Mouse (Mus musculus): Measurements from ENCODE around the gene Ywhag.

Ywhag gene

DNA sequence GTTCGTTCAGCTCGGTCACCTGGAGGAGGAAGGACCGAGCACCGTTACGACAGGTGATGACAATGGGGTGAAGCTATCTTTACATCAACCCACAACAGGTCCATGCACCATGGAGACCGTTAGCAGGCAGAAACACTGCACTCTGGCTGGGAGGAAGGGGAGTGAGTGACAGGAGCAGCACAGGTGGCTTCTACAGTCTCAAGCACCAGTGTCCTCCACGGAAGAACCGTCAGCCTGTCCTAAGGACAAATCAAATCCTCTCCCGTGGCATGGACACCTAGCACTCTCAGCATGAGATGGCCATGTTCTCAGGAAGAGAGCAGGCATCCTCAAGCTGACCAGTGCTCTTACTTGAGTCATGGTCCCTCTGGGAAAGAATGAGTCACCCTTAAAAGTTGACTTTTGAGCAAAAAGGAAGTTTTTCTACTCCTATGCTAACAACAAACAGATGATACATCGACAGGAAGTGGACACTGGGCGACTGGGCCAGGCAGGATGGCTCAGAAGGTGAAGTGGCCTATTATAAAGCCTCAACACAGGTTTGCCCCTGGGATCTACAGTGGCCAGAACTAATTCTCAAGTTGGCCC is 22.7 kb downstream of the Ywhag start:
- DNase-seq: no peak

DNA sequence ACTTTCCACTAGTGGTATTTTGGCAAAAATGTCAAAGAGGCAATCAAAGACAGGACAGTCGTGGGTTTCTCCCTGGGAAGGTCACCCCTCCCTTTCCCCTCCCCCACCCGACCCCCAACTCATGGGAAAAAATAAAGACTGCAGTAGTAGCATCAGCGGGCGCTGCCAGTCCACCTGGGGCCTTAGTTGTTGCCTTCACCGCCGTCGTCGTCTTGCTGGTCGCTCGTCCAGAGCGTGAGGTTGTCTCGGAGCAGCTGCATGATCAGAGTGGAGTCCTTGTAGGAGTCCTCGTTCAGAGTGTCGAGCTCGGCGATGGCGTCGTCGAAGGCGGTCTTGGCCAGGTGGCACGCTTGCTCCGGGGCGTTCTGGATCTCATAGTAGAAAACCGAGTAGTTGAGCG is 23.6 kb downstream of the Ywhag start:
- no peak for DNase-seq

DNA sequence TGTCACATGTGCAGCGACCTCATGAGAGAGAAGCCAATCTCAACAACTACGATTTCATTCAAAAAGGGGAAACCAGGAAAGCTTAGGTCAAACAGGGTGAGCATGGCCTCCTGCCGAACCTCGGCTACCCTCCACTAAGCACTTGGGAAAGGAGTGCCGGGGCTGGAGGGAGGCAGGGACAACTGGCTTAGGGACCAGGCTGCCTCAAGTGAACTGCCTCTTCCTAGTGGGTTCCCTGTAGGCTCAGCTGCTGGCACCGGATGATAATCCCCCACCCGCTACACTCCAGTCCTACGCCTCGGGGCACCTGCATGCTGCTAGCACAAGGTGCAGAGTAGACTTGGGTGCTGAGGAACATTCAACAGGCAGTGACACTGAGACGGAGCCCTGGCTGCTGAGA is 24.8 kb downstream of the Ywhag start:
- DNase-seq: no peak

DNA sequence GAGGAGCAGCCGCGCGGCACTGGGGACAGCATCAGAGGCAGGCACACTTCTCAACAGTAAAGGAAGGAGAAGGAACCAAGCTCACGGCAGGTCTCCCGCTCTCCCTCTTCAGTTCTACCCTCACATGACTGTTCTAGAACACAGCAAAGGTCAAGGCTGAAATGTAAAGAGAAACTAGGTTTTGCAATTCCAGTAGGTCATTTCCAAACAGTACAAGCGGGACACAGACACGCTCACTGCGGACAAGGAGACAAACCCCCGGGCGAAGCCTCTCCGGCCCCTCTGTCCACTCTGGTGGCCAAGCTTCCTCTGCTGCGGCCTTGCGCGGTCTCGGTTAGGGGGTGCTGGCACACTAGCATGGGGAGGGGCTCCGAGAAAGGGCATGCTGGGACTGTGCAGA is 25.4 kb downstream of the Ywhag start:
- DNase-seq: no peak

DNA sequence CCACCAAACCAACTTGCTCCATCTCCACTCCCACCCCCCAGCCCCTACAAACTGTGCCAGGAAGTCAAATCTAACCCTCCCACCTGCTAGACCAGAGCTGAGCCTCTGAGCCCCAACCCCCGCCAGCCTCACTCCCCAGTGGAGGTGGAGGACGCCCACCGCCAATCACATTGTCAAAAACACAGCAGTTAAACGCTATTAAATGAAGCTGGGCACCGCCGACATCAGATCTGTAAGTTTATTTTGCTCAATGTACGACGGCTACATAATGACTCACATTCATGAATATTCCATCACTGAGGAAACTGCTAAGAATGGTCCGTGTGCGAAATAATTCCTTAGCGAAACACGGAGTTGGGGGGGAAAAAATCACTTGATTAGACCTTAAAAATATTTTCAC is 26.2 kb downstream of the Ywhag start:
- DNase-seq: no peak

DNA sequence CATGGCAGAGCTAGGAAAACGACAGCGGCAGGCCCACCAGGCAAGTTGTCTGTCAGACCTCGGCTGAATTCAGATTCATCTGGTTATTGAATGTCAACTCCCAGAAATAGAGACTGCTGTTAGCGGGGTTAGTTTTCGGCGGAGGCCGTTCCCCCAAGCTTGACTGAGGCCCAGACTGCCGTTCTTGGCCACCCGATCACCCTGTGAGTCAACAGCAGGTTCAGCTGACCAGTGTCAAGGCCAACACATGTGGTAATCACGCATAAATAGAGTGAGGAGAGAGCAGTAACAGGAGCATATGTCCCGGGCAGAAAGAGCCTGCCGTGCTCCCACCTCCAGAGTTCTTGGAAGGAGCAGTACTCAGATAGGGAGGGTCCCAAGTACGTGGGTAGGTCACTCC is 27.2 kb downstream of the Ywhag start:
- no peak for DNase-seq

DNA sequence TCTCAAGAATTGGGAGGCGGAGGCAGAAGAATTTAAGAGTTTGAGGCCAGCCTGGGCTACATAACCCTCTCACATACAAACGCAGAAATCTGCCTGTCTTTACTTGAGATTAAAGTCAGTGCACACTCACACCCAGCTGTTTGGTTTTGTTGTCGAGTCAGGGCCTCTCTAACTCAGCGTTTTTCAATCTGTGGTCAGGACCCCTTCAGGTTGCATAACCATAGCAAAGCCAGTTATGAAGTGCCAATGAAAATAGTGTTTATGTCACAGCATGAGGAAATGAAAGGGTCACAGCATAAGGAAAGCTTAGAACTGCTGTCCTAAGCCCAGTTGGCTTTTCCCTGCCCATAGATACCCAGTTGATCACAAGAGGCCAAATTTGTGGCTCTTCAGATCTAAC is 27.6 kb downstream of the Ywhag start:
- no peak for DNase-seq

DNA sequence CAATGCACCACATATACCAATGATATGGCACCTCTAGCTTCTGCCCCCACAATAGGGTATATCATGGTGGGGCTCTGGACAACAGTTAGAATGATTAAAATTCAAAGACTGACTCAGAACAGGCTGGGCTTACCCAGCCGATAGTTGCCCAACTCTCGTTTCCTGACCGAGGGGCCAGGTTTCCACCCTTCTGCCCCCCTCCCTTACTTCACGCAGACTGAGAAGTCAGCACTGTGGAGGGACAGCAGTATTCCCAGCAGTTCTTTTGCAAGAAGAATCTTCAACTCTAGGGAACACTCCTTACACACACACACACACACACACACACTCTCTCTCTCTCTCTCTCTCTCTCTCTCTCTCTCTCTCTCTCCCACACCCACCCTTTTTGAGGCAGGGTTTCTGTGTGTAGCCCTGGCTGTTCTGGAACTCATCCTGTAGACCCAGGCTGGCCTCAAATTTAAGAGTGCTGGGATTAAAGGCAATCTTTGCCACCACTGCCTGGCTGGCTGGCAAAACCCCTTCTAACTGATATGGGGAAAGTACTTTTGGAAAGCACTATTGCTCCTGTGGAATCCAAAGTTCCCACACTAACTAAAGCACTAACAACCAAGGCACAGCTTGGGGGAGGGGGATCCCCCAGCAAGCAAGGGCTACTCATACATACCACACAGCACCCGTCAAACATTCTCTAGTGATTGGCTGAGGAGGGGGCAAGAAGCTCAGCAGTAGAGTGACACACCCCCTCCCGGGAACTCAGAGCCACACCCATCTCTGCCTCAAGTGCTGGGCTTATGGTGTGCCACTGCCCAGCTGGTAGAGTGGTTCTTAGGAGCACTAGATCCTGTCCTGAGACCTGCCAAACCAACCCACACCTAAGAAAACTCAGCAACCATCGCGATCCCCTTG is 28.8 kb downstream of the Ywhag start:
- DNase-seq: no peak

DNA sequence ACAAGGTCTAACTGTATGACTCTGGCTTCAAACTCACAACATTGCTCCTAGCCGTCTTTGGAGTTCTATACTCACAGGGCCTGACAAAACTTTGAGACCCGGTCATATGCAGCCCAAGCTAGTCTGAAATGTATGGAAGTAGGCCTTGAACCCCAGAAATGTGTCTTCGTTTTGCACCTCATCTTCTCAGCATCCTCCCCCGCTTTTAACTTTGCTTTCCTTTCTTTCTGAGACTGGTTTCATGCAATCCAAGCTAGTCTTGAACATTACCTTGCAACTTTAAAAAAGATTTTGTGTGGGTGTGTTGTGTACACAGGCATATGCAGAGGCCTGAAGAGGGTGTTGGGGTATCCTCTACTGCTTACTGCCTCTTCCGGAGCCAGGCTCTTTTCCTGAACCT is 30.2 kb downstream of the Ywhag start:
- no peak for DNase-seq

DNA sequence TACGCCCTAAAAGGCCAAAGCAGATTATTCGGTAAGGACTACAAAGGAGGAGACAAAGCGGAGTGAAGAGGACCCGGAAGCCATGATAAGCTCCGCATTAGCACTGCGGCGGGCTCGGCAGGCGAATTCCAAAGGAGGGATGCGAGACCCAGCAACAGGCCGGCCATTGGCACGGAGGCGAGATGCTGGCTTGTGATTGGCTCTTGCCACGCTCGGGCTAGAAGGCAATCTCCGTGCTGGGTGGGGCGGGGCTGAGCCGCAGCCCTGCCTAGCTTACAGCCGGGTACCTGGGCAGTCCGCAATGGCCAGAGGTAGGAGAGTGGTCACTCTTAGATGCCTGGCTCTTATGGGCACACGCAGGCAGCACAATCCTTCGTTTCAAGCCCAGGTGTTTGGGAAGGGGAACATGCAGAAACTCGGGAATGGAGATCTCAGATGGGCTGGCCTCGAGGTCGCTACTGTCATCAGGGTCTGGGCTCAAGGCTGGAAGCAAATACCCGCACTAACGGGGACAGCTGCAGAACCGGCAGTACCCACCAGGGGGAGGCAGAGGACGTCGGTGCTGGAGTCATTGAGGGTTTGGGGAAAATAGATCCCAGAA is 30.8 kb downstream of the Ywhag start:
- peak; percentile 98 to 99 for DNase-seq

DNA sequence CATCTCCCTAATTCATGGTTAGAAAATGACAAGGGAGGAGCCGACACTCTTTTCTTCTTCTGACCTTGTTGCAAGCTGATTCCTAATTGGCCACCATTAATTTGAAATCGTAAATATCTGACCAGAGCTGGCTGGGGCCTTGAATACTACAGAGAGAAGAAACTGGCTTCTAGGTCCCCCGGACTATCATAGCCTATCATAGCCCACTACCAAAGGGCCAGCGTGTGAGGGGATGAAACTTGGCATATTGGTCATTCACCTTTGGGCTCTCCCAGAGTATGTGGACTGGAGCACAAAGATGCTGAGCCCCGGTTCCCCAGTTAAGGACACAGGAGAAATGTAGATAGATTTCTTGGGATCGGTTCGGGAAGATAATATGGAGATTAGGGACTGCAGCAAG is 31.4 kb downstream of the Ywhag start:
- DNase-seq: no peak

DNA sequence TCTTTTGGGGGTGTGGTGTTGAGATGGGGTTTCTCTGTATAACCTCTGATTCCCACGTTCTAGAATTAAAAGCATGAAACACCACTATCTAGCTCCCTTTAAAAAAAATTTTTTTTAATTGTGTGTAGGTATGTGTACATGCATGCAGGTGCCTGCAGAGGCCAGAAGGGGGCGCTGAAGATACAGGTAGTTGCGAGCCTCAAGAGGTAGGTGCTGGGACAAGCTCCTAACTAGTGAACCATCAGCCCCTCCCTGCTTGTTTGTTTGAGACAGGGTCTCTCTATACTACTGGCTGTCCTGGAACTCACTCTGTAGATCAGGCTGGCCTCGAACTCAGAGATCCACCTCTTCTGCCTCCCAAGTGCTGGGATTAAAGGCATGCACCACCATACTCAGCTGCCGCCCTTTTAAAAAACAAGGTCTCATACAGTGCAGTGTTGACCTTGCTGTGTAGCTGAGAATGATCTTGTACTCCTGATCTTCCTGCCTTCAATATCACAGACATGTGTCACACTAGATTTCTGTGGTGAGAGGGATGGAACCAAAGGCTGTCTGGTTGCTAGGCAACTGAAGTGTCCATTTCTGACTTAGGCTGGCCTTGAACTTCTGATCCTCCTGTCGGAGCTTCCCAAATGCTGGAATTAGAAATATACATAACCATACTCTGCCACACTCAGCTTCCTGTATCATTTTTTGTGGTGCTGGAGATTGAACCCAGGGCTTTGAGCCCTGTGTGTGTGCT is 32.9 kb downstream of the Ywhag start:
- peak in 1 of 2 experiments; percentile 52 for DNase-seq

DNA sequence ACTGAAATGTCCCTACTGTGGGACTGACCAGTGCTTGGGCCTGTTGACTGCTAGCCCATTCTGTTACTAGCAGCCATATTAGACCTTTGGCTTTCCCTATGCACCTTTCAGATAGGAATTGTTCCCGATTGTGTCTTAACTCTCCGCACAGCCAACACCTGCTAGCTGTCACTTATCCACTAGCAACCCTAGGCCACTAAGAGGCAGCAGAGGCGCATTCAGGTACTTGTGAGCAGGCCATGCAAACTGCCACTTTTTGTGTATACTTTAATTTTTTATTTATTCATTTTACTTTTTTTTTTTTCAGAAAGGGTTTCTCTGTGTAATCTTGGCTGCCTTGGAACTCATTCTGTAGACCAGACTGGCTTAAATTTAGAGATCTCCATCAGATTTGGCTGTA is 33.7 kb downstream of the Ywhag start:
- DNase-seq: no peak

DNA sequence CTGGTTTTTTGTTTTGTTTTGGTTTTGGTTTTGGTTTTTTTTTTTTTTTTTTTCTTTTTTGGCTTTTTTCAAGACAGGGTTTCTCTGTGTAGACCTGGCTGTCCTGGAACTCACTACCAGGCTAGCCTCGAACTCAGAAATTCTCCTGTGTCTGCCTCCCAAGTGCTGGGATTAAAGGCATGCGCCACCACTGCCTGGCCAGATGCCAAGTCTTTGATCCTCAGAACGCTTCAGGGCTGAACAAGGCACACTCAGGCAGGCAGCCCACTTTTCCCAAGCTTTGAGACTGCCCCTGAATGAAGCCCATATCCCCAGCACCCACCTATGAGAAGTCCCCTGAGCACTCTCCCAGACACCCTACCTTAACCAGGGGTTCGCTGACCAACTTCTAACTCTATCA is 34.6 kb downstream of the Ywhag start:
- no peak for DNase-seq

DNA sequence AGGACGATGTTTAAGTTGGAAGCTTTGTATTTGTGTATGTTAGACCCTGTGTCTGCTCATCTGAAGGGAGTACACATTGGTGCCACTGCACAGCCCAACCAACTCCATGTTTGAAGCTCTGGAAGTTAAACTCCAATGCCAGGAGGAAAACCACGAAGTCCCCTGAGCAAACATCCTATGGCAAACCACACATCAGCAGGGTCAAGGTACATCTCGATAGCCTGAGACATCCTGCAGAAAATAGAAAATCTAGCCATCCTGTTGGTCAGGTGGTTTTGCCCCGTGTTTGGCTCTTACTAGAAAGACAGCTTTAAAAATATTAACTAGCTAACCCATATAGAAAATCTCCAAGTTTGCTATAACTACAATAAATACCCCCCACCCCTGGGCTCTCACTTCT is 35.4 kb downstream of the Ywhag start:
- DNase-seq: no peak

DNA sequence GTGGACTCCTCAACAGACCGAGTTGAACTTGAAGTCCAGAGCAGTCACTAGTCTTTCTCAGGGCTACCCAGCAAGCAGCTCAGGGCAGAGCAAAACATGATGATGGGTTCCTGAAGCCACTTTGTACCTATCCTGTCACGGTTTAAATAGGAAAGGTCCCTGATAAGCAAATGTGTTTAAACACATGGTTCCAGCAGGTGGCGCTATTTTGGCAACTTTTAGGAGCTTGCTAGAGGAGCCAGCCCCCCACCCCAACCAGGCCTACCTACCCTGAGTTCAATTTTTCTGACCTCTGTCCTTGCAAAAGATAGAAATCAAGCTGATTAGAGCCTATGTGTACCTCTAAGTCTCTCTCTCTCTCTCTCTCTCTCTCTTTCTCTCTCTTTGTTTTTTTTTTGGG is 36.4 kb downstream of the Ywhag start:
- peak; percentile 53 to 76 for DNase-seq

DNA sequence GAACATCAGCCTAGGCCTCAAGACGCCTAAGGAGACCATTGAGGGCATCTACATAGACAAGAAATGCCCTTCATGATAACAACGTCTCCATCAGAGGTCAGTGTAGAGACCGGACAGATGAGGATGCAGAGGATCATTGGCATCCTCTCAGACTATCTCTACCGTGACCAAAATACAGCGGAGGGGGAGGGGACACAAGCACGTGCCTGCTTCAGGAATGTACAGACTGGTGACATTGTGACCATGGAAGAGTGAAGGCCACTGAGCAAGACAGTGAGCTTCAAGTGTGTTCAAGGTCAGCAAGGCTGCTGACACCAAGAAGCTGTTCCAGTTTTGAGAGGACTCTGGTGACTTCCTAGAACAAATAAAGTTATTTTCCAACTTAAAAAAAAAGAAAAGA is 39.5 kb downstream of the Ywhag start:
- DNase-seq: no peak

DNA sequence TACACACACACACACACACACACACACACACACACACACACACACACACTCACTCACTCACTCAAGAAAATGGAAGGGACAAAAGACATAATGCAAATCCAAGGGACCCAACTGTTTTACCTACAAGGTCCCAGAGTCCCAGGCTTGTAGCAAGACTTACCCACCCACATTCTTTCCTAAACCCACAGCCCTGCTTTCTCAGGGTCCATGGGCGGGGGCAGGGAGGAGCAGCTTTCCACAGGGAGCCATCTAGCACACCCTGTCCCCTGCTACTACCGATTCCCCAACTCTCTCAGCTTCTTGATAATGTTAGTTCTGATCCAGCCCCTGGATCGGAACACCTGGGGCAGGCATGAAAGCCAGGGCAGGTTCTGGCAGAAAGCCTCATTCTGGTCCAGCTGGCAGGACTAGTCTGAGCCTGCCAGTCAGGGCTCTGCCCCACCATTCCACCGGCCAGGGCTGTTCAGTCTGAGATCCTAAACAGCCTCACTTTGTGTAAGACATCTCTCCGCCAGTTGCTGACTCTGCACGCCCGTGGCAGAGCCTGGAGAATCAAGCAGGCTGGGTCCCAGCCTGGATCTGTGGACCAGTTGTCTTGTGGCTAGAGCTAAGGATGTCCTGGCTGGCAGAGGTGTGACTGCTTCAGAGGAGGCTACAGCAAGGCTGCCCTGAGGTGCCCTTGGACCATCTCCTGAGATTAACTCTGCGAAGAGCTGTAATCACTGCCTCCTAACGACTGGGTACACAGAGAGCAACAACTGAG is 41.6 kb downstream of the Ywhag start:
- no peak for DNase-seq

DNA sequence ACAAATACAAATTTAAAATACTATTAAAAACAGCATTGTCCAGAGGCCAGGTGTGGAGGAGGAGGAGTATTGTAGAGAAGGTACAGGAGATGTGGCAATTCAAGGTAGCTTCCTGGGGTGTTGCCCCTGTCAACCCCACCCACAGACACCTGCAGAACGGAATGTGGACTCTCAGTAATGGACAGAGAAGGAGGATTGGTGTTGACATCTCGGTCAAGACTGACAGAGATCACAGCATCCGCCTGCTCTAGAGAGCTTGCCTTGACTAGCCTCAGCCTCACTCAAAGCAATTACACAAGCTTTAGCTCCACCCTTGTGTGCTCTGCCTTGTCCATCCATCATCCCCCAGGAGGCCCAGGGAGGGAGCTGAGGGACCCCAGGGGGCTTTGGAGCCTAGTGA is 43.5 kb downstream of the Ywhag start:
- no peak for DNase-seq

DNA sequence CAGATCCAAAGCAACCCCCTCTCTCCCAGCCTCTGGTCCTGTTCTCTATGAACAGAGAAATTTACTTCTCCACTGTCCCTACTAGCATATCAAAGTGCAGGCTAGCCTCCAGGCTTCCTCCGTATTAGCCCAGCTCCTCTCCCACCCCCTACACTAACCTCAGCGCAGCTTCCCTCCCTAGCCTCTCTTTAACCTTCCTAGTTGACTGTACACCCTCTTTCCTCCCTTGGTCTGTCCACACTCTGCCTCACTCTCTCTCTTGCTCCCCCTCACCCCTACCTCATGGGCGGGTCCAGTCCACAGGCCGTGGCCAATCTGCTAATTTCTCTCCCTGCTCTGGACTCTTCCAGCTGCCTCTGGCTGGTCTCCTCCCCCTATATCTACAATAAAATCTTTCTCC is 44.1 kb downstream of the Ywhag start:
- no peak for DNase-seq

DNA sequence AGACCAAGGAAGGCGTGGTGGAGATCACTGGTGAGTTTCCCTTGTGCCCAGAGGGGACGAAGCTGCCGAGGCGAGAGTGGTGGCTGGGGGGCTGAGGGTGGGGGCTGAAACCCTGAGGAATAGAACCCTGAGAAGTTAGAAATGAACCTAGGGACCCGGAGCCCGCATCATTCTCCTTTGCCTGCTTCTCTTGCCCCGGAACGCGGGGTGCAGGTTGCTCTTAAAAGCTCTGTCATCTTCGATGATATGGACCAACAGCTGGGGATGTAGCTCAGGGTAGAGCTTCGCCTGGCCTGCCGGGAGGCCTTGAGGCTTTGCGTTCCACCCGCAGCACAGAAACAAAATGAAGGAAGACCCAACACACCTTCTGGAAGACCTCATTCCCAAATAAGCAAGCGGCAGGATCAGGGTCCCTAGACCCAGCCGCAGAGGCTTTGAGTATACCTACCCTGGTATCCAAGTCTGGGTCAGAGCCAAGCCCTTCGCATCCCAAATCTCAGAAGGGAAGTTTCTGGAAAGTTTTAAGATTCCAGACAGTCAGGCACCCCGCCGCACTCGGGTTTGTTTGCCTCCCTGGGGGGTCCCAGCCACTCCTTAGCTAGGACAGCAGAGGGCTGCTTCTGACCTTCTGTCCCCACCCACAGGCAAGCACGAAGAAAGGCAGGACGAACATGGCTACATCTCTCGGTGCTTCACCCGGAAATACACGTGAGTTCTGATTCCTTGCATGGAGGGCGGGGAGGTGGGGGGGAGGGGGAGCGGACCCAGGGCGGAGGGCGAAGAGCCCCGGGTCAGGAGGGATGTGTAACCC is 45.8 kb downstream of the Ywhag start:
- DNase-seq: no peak

DNA sequence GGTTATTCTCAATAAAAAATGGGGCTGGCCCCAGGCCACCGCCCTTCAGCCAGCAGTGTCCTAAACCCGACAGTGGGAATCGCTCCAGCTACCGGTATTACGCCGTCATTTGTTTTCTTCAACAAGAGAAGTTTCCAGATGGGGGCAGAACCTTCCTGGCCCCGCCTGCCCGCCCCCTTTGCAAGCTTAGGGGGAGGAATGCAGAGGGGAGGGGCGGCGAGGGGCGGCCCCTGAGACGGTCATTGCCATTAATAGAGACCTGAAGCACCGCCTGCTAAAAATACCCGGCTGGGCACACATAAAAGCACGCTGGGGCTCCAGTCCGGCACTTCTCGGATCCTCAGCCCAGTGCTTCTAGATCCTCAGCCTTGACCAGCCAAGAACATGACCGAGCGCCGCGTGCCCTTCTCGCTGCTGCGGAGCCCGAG is 46.7 kb downstream of the Ywhag start, which contains the start of gene Hspb1:
TSS of gene Hspb1 (plus strand) at position 245 of the 428 bp plus-strand sequence.
- DNase-seq: peak in 1 of 2 experiments; percentile 38

Data from cerebellum, postnatal 25 days (tissue).